Mouse (Mus musculus) thymus, adult 2 months (tissue): ENCODE results near the gene Ppp3r1.

Source experiments
- CTCF ChIP-seq: fragments of 200-500 bp; IDR thresholded peaks from 2 replicates; pipeline ENCODE4 v1.5.1; 2012; ENCODE audit warnings: mild to moderate bottlenecking, control low read depth, low read length, moderate library complexity, borderline replicate concordance; ENCODE audit not compliant: control insufficient read depth, poor library complexity, insufficient read depth; ENCODE audit errors: extremely low read depth
- POLR2A ChIP-seq: fragments of 200-500 bp; IDR thresholded peaks from 2 replicates; pipeline ENCODE4 v1.6.1; 2012; ENCODE audit warnings: mild to moderate bottlenecking, low read length, control low read depth, moderate library complexity; ENCODE audit not compliant: control insufficient read depth, poor library complexity, insufficient read depth; ENCODE audit errors: extremely low read depth

DNA sequence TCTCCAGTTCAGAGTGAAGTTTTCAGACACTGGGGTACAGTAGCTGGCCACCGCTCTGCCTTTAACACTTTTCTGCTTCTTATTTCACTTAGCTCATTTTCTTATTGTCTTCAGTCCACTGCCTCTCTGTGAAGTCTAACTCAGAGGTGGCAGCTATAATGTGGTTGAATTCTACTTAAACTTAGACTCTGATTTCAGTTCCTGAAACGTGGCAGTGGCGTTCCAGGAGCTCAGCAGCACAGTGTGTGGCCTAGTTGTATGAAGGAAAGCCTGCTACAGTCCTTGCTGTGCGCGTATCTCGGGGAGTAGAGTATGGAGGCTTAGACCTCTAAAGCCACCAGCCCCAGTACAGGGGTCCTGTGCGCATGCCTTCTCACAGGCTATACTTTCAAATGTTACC lies 7.6 kb downstream of the Ppp3r1 start:
- no peak for TF ChIP-seq POLR2A
- no peak for TF ChIP-seq CTCF
